Mouse (Mus musculus) layer of hippocampus, adult 9-11 months (tissue): ENCODE results near the gene Olfr733.

ENCODE experiments used
- DNase-seq: peaks from one replicate; pipeline ENCODE4 v3.0.0; 2022

The Olfr733 gene

DNA sequence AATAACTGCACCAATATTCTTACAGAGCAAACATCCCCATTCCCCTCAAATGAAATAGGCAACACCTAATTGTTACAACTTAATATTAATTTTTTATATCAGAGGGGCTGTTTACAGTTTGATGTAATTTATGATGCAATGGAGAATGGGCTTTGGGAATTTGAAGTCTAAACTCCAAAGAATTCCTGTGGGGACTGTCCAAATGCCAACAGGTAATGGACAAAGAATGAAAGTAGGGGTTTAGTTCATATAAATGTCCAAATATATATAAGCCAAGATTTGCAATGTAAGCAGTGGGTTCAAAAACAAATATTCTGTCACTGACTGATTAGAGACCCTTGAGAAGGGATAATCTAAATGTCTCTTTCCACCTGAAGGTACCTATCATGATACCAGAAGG lies at the start of gene Olfr733:
Gene Olfr733 (minus strand): TSS at position 101 of the 400 bp plus-strand sequence.
- no peak for DNase-seq

DNA sequence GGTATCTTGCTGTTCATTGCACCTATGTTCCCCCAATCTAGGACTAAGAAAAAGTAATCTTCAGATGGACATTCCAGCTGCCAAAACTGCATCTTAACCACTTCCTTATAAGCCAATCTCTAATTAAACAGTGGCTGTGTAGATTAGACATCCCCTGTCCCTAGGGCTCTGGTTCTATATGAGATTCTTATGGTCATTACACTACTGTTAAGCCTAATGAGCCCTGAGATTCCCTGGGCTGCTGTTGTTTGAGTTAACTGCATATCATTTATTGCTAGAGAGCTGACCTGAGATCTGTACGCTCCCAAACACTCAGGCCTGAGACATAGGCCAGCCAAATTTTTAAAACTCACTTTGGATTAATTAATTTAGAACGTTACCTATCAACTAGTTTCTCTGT lies 47.5 kb upstream of the Olfr733 start, which contains the start of gene Olfr735:
Gene Olfr735 (minus strand): TSS at position 77 of the 400 bp plus-strand sequence.
- no peak for DNase-seq

DNA sequence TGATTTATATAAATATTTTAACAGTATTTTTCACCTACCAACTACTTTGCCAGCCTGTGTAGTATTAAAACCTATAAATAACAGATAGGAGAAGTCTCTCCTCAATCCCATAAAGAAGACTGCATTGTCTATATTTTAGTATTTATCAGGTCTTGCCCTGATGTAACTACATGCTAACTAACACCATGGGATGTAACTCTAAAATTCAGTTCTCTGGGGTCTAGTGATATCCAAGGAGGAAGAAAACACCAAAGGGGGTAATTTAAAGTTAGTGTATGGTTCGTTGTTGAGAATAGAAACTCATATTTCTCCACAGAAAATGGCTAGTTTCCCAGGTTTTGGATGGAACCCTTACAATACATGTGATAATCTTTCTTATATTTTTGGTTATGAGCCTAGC lies 25.3 kb upstream of the Olfr733 start, which contains the start of gene Olfr734:
Gene Olfr734 (minus strand): TSS at position 101 of the 400 bp plus-strand sequence.
- DNase-seq: no peak

GRCm38 (mm10) chr14:50284106-50284505 lies 17.2 kb downstream of the Olfr733 start, which contains the start of gene Olfr732:
TSS of gene Olfr732 (minus strand) at chr14:50284206.
- DNase-seq: no peak
